Mouse (Mus musculus) megakaryocyte, adult 5-6 weeks (primary cell): ENCODE measurements around the gene Pde1c. TPM values are rescaled to one million over a fixed set of nuclear protein-coding genes. Genes with fewer than 3 reads are reported as not detected.

Experiments used
- ATAC-seq: 2 replicates; pipeline ENCODE4 v1.8.0; 2016; ENCODE audit warnings: mild to moderate bottlenecking, inconsistent platforms; ENCODE audit not compliant: poor library complexity, severe bottlenecking
- total RNA-seq, 2 experiments: library from RNA; stranded (forward) in 1 of 2; stranded (reverse) in 1 of 2; fragments of 153-499, 151-499 nt in 1 of 2; fragments of 221-1000, 200-1000 nt in 1 of 2; gene quantifications; 2 replicates each; pipeline versions ENCODE4 v1.2.3 to v1.2.4; 2015 to 2017

Gene Pde1c
- total RNA-seq, 2 experiments from 2014 or later = 0.18 TPM; not detected in 1

- ATAC-seq = no peak
Measured at GRCm38 (mm10) chr6:56335811-56336446, 233.0 kb downstream of the Pde1c start.

GRCm38 (mm10) chr6:56332149-56332548 lies 236.8 kb downstream of the Pde1c start:
- ATAC-seq = no peak

GRCm38 (mm10) chr6:56331432-56331831 lies 237.5 kb downstream of the Pde1c start:
- ATAC-seq = no peak

GRCm38 (mm10) chr6:56328103-56328502 lies 240.8 kb downstream of the Pde1c start:
- no peak for ATAC-seq

- no peak for ATAC-seq
Measured at GRCm38 (mm10) chr6:56322799-56323198, 246.1 kb downstream of the Pde1c start.

GRCm38 (mm10) chr6:56310318-56310717 lies 258.6 kb downstream of the Pde1c start:
- ATAC-seq = no peak

GRCm38 (mm10) chr6:56306066-56306465 lies 262.8 kb downstream of the Pde1c start:
- no peak for ATAC-seq

GRCm38 (mm10) chr6:56292176-56292575 lies 276.7 kb downstream of the Pde1c start:
- no peak for ATAC-seq

GRCm38 (mm10) chr6:56289307-56289706 lies 279.6 kb downstream of the Pde1c start:
- ATAC-seq = no peak

- no peak for ATAC-seq
Measured at GRCm38 (mm10) chr6:56284821-56285220, 284.1 kb downstream of the Pde1c start.

GRCm38 (mm10) chr6:56275461-56275860 lies 293.4 kb downstream of the Pde1c start:
- ATAC-seq = no peak

- ATAC-seq = no peak
Measured at GRCm38 (mm10) chr6:56271741-56272140, 297.2 kb downstream of the Pde1c start.

- ATAC-seq = no peak
Measured at GRCm38 (mm10) chr6:56264509-56264908, 304.4 kb downstream of the Pde1c start.

- no peak for ATAC-seq
Measured at GRCm38 (mm10) chr6:56260118-56260517, 308.8 kb downstream of the Pde1c start.

GRCm38 (mm10) chr6:56257555-56258297 lies 311.2 kb downstream of the Pde1c start:
- no peak for ATAC-seq

- ATAC-seq = no peak
Measured at GRCm38 (mm10) chr6:56250091-56250490, 318.8 kb downstream of the Pde1c start.

GRCm38 (mm10) chr6:56191426-56192140 lies 377.3 kb downstream of the Pde1c start:
- ATAC-seq = no peak

GRCm38 (mm10) chr6:56176485-56176884 lies 392.4 kb downstream of the Pde1c start:
- no peak for ATAC-seq

GRCm38 (mm10) chr6:56172172-56172571 lies 396.7 kb downstream of the Pde1c start:
- no peak for ATAC-seq

- ATAC-seq = no peak
Measured at GRCm38 (mm10) chr6:56168736-56169135, 400.2 kb downstream of the Pde1c start.

GRCm38 (mm10) chr6:56158217-56158616 lies 410.7 kb downstream of the Pde1c start:
- no peak for ATAC-seq

GRCm38 (mm10) chr6:56156836-56157235 lies 412.1 kb downstream of the Pde1c start:
- ATAC-seq = no peak
